Comparison of ENCODE assay signal across 8 mouse cellular contexts in genomic region chr1:33757033-33757413, GRCm38 (mm10). TPM values are rescaled to one million over a fixed set of nuclear protein-coding genes. Genes with fewer than 3 reads are reported as not detected.
DNase-seq lines count a peak whose midpoint lies in the region; ATAC-seq lines count a peak whose summit lies in the region.

No protein-coding gene starts in this region.

- 9% methylated on average over 14 of the region's 14 CpGs for WGBS in embryonic facial prominence, embryonic 11.5 days
- 4% methylated on average over 14 of the region's 14 CpGs for WGBS in hindbrain, embryonic 16.5 days
- 4% methylated on average over 13 of the region's 14 CpGs for WGBS in macrophage (ENCODE audit: missing documents)

- peak overlapping the region; percentile 86 for H3K4me3 ChIP-seq in erythroblast, embryonic 14.5 days (replicated peaks)
- H3K4me3 ChIP-seq in embryonic facial prominence, embryonic 11.5 days (ENCODE audit: low read depth, low read length), result peak overlapping the region; percentile 54
- peak overlapping the region; percentile 81 for H3K4me3 ChIP-seq in hindbrain, embryonic 16.5 days (ENCODE audit: low read length)
- H3K4me3 ChIP-seq in macrophage (ENCODE audit: inconsistent target), result peak overlapping the region; percentile 32

- peaks cover 49% of the 10 kb centered on the region for H3K36me3 ChIP-seq in erythroblast, embryonic 14.5 days (ENCODE audit: control insufficient read depth)
- H3K36me3 ChIP-seq in embryonic facial prominence, embryonic 11.5 days (replicated peaks; ENCODE audit: control insufficient read depth, insufficient read depth, low read depth, low read length), result no peaks in the 10 kb centered on the region
- peaks cover 7% of the 10 kb centered on the region; the same call in 1 of the 2 replicates for H3K36me3 ChIP-seq in hindbrain, embryonic 16.5 days (ENCODE audit: control insufficient read depth, insufficient read depth, low read length)
- H3K36me3 ChIP-seq in macrophage (ENCODE audit: inconsistent target), result no peaks in the 10 kb centered on the region

- no peaks in the 10 kb centered on the region for H3K79me2 ChIP-seq in macrophage (ENCODE audit: inconsistent target)

- peak overlapping the region; percentile 94 for H3K4me2 ChIP-seq in embryonic facial prominence, embryonic 11.5 days (ENCODE audit: low read depth, low read length)
- H3K4me2 ChIP-seq in hindbrain, embryonic 16.5 days (ENCODE audit: low read length), result peak overlapping the region; percentile 97

- ATAC-seq in erythroblast, adult 5-6 weeks (replicated peaks; ENCODE audit: low FRiP score, poor library complexity, severe bottlenecking), result no peak
- peak; percentile 54 for ATAC-seq in embryonic facial prominence, embryonic 11.5 days (replicated peaks; ENCODE audit: insufficient number of reproducible peaks, low FRiP score, low TSS enrichment, low read depth)
- ATAC-seq in hindbrain, embryonic 16.5 days, result peak; percentile 57; the same call in 1 of the 2 replicates
- no peak for ATAC-seq in megakaryocyte progenitor cell, adult 5-6 weeks (replicated peaks; ENCODE audit: poor library complexity)

- H3K27ac ChIP-seq in embryonic facial prominence, embryonic 11.5 days (replicated peaks; ENCODE audit: low read depth, low read length), result no peak overlapping the region
- no peak overlapping the region for H3K27ac ChIP-seq in hindbrain, embryonic 16.5 days (ENCODE audit: low read depth, low read length)
- no peak overlapping the region for H3K27ac ChIP-seq in macrophage

- peak overlapping the region; percentile 83 for H3K9ac ChIP-seq in embryonic facial prominence, embryonic 11.5 days (replicated peaks; ENCODE audit: low read length)
- peak overlapping the region; percentile 91 for H3K9ac ChIP-seq in hindbrain, embryonic 16.5 days (ENCODE audit: low read depth, low read length)

- no peaks in the 10 kb centered on the region for H3K9me3 ChIP-seq in erythroblast, embryonic 14.5 days (ENCODE audit: control insufficient read depth, low read length)
- no peaks in the 10 kb centered on the region for H3K9me3 ChIP-seq in embryonic facial prominence, embryonic 11.5 days (replicated peaks; ENCODE audit: control insufficient read depth, low read length)
- H3K9me3 ChIP-seq in hindbrain, embryonic 16.5 days (ENCODE audit: control insufficient read depth, low read length), result no peaks in the 10 kb centered on the region

- peaks cover 61% of the 10 kb centered on the region for H3K4me1 ChIP-seq in erythroblast, embryonic 14.5 days (ENCODE audit: control insufficient read depth)
- no peaks in the 10 kb centered on the region for H3K4me1 ChIP-seq in embryonic facial prominence, embryonic 11.5 days (ENCODE audit: control insufficient read depth, insufficient read depth, low read length)
- H3K4me1 ChIP-seq in hindbrain, embryonic 16.5 days (ENCODE audit: control insufficient read depth, insufficient read depth, low read depth, low read length), result peaks cover 6% of the 10 kb centered on the region

- H3K27me3 ChIP-seq in erythroblast, embryonic 14.5 days (ENCODE audit: control insufficient read depth), result no peaks in the 10 kb centered on the region
- no peaks in the 10 kb centered on the region for H3K27me3 ChIP-seq in embryonic facial prominence, embryonic 11.5 days (ENCODE audit: control insufficient read depth, insufficient read depth, low read length)
- H3K27me3 ChIP-seq in hindbrain, embryonic 16.5 days (replicated peaks; ENCODE audit: control insufficient read depth, insufficient read depth, low read length), result no peaks in the 10 kb centered on the region

- DNase-seq in CD4-positive, CD25-positive, alpha-beta regulatory T cell, adult 2 months (ENCODE audit: low read depth, low spot score), result peak; percentile 31
- peak; percentile 50 for DNase-seq in embryonic facial prominence, embryonic 11.5 days (ENCODE audit: low spot score)
- no peak for DNase-seq in lung, postnatal 10 days

RNA-seq across cellular contexts. Expression of gene Bag2, which starts 0.6 kb away (rescaled TPM):
- polyA plus RNA-seq in erythroblast, embryonic 14.5 days (2012), result 1.8 and 2.7 TPM in 2 replicates
- total RNA-seq in erythroblast, adult 5-6 weeks (2015; ENCODE audit: low replicate concordance), result 10.8 and 17.6 TPM in 2 replicates
- total RNA-seq in erythroblast, adult 5-6 weeks (2017; ENCODE audit: low replicate concordance), result 7.1 and 9.0 TPM in 2 replicates
- 46.7 and 49.6 TPM in 2 replicates for polyA plus RNA-seq in embryonic facial prominence, embryonic 11.5 days (2014; fragmentation: Nextera tagmentation; extraction: Ambion mirVana)
- 26.8 and 28.8 TPM in 2 replicates for polyA plus RNA-seq in hindbrain, embryonic 16.5 days (2015; fragmentation: Nextera tagmentation; extraction: Ambion mirVana)
- 1 to 10 TPM in 14 of 26 experiments, under 1 TPM in 4, not detected in 8; 0.59 to 4.0 (median 1.5) TPM for total RNA-seq in macrophage (2018; cell fraction: chromatin; rRNA removed)
- total RNA-seq in macrophage (2018; cell fraction: cytosol; rRNA removed), result 1 to 10 TPM in 13 of 26 experiments, under 1 TPM in 13; 0.47 to 4.0 (median 1.0) TPM
- 1 to 10 TPM in 6 of 26 experiments, under 1 TPM in 13, not detected in 7; 0.39 to 6.2 (median 0.95) TPM for total RNA-seq in macrophage (2018; cell fraction: nucleus; rRNA removed)
- 1.4 to 3.6 TPM (median 2.4 TPM) in 3 replicates for polyA plus RNA-seq in macrophage (2018)
- 26.9 and 37.3 TPM in 2 replicates for total RNA-seq in megakaryocyte progenitor cell, adult 5-6 weeks (2015)
- total RNA-seq in megakaryocyte progenitor cell, adult 5-6 weeks (2017), result 26.0 and 26.3 TPM in 2 replicates

RNA-seq across cellular contexts. Expression of gene Rab23, which starts 37.3 kb away (rescaled TPM):
- 0.07 and 0.15 TPM in 2 replicates for polyA plus RNA-seq in erythroblast, embryonic 14.5 days (2012)
- 0.63 and 1.2 TPM in 2 replicates for total RNA-seq in erythroblast, adult 5-6 weeks (2015; ENCODE audit: low replicate concordance)
- 5.5 TPM in 1 of 2 replicates, not detected in the other for total RNA-seq in erythroblast, adult 5-6 weeks (2017; ENCODE audit: low replicate concordance)
- 28.8 and 33.0 TPM in 2 replicates for polyA plus RNA-seq in embryonic facial prominence, embryonic 11.5 days (2014; fragmentation: Nextera tagmentation; extraction: Ambion mirVana)
- 29.2 and 30.0 TPM in 2 replicates for polyA plus RNA-seq in hindbrain, embryonic 16.5 days (2015; fragmentation: Nextera tagmentation; extraction: Ambion mirVana)
- total RNA-seq in macrophage (2018; cell fraction: chromatin; rRNA removed), result 10 to 100 TPM in 10 of 26 experiments, 1 to 10 TPM in 16; 1.5 to 17.8 (median 8.9) TPM
- 1 to 10 TPM in 25 of 26 experiments, under 1 TPM in 1; 0.94 to 5.9 (median 2.7) TPM for total RNA-seq in macrophage (2018; cell fraction: cytosol; rRNA removed)
- 10 to 100 TPM in 6 of 26 experiments, 1 to 10 TPM in 20; 1.8 to 19.0 (median 5.6) TPM for total RNA-seq in macrophage (2018; cell fraction: nucleus; rRNA removed)
- 1.8 to 3.7 TPM (median 2.3 TPM) in 3 replicates for polyA plus RNA-seq in macrophage (2018)
- 3.3 and 7.1 TPM in 2 replicates for total RNA-seq in megakaryocyte progenitor cell, adult 5-6 weeks (2015)
- 1.1 and 3.0 TPM in 2 replicates for total RNA-seq in megakaryocyte progenitor cell, adult 5-6 weeks (2017)

RNA-seq across cellular contexts. Expression of gene Zfp451, which starts 57.4 kb away (rescaled TPM):
- 0.13 and 0.28 TPM in 2 replicates for polyA plus RNA-seq in erythroblast, embryonic 14.5 days (2012)
- 10.2 and 26.9 TPM in 2 replicates for total RNA-seq in erythroblast, adult 5-6 weeks (2015; ENCODE audit: low replicate concordance)
- 8.4 and 10.2 TPM in 2 replicates for total RNA-seq in erythroblast, adult 5-6 weeks (2017; ENCODE audit: low replicate concordance)
- polyA plus RNA-seq in embryonic facial prominence, embryonic 11.5 days (2014; fragmentation: Nextera tagmentation; extraction: Ambion mirVana), result 41.7 and 42.8 TPM in 2 replicates
- 30.3 and 37.5 TPM in 2 replicates for polyA plus RNA-seq in hindbrain, embryonic 16.5 days (2015; fragmentation: Nextera tagmentation; extraction: Ambion mirVana)
- 100 to 1,000 TPM in 4 of 26 experiments, 10 to 100 TPM in 22; 39.0 to 122 (median 78.5) TPM for total RNA-seq in macrophage (2018; cell fraction: chromatin; rRNA removed)
- 10 to 100 TPM in 22 of 26 experiments, 1 to 10 TPM in 4; 9.2 to 20.2 (median 12.8) TPM for total RNA-seq in macrophage (2018; cell fraction: cytosol; rRNA removed)
- 10 to 100 TPM; 20.4 to 75.6 (median 37.1) TPM for total RNA-seq in macrophage (2018; cell fraction: nucleus; rRNA removed)
- polyA plus RNA-seq in macrophage (2018), result 9.6 to 13.0 TPM (median 12.0 TPM) in 3 replicates
- 53.9 and 62.0 TPM in 2 replicates for total RNA-seq in megakaryocyte progenitor cell, adult 5-6 weeks (2015)
- 19.9 and 24.9 TPM in 2 replicates for total RNA-seq in megakaryocyte progenitor cell, adult 5-6 weeks (2017)

Comparison
In these comparisons a context has a peak if more than half of its experiments do, and no peak if none do; other contexts are left out.
1. H3K4me3 ChIP-seq: peak in every context shown above with its lines; median percentile 86 in erythroblast, embryonic 14.5 days; 81 in hindbrain, embryonic 16.5 days; 54 in embryonic facial prominence, embryonic 11.5 days; 32 in macrophage.
2. ATAC-seq: peak in embryonic facial prominence, embryonic 11.5 days (single experiment) and hindbrain, embryonic 16.5 days (single experiment); none in erythroblast, adult 5-6 weeks (single experiment) and megakaryocyte progenitor cell, adult 5-6 weeks (single experiment).